Mouse (Mus musculus) thymus, postnatal 0 days (tissue): ENCODE measurements around the gene Mcm2. TPM values are rescaled to one million over a fixed set of nuclear protein-coding genes. Genes with fewer than 3 reads are reported as not detected.

Source experiments
- DNase-seq: peaks from one replicate; pipeline ENCODE4 v3.0.0-alpha.2; 2015; ENCODE audit warnings: low spot score
- polyA plus RNA-seq: library from polyadenylated mRNA; unstranded; fragments of >200 nt; fragmentation: Nextera tagmentation; extraction: Ambion mirVana; gene quantifications from 2 replicates; pipeline ENCODE4 v1.2.1, GENCODE M21; 2015

Gene Mcm2
- polyA plus RNA-seq, 1 experiment from 2014 or later = 138 TPM

- DNase-seq = peak; percentile 67
Observed at GRCm38 (mm10) chr6:88926870-88927269, 28.3 kb upstream of the Mcm2 start.

- peak; percentile 88 for DNase-seq
Observed at GRCm38 (mm10) chr6:88925640-88926205, 27.1 kb upstream of the Mcm2 start.

GRCm38 (mm10) chr6:88924502-88925275 lies 26.1 kb upstream of the Mcm2 start:
- DNase-seq = peak; percentile 44

- DNase-seq = no peak
Observed at GRCm38 (mm10) chr6:88918802-88919201, 20.2 kb upstream of the Mcm2 start.

GRCm38 (mm10) chr6:88916153-88916552 lies 17.6 kb upstream of the Mcm2 start:
- DNase-seq = peak; percentile 68

GRCm38 (mm10) chr6:88915510-88915909 lies 16.9 kb upstream of the Mcm2 start:
- DNase-seq = no peak

- DNase-seq = no peak
Observed at GRCm38 (mm10) chr6:88914799-88915198, 16.2 kb upstream of the Mcm2 start.

GRCm38 (mm10) chr6:88913440-88913839 lies 14.9 kb upstream of the Mcm2 start:
- DNase-seq = no peak

- no peak for DNase-seq
Observed at GRCm38 (mm10) chr6:88913022-88913421, 14.4 kb upstream of the Mcm2 start.

GRCm38 (mm10) chr6:88909151-88909550 lies 10.6 kb upstream of the Mcm2 start:
- DNase-seq = peak; percentile 51

- peak; percentile 80 for DNase-seq
Observed at GRCm38 (mm10) chr6:88906369-88907108, 8.0 kb upstream of the Mcm2 start.

- DNase-seq = no peak
Observed at GRCm38 (mm10) chr6:88905042-88905441, 6.5 kb upstream of the Mcm2 start.

- no peak for DNase-seq
Observed at GRCm38 (mm10) chr6:88904456-88904974, 5.9 kb upstream of the Mcm2 start.

- DNase-seq = no peak
Observed at GRCm38 (mm10) chr6:88903708-88904107, 5.1 kb upstream of the Mcm2 start.

GRCm38 (mm10) chr6:88901947-88902820 lies 3.6 kb upstream of the Mcm2 start, which contains the start of gene Tpra1:
Gene Tpra1 (plus strand): TSS chr6:88902251.
- DNase-seq = peak; percentile 97

- DNase-seq = no peak
Observed at GRCm38 (mm10) chr6:88901471-88901870, 2.9 kb upstream of the Mcm2 start.

- no peak for DNase-seq
Observed at GRCm38 (mm10) chr6:88899628-88900027, 1.0 kb upstream of the Mcm2 start.

- DNase-seq = no peak
Observed at GRCm38 (mm10) chr6:88899086-88899485, 506 bp upstream of the Mcm2 start.

- DNase-seq = no peak
Observed at GRCm38 (mm10) chr6:88897246-88897645, 1.3 kb downstream of the Mcm2 start.

- DNase-seq = no peak
Observed at GRCm38 (mm10) chr6:88895943-88896342, 2.6 kb downstream of the Mcm2 start.

- DNase-seq = peak; percentile 67
Observed at GRCm38 (mm10) chr6:88893559-88893958, 5.0 kb downstream of the Mcm2 start.
